Mouse (Mus musculus): ENCODE measurements around the gene Gtsf1.

Gene Gtsf1

DNA sequence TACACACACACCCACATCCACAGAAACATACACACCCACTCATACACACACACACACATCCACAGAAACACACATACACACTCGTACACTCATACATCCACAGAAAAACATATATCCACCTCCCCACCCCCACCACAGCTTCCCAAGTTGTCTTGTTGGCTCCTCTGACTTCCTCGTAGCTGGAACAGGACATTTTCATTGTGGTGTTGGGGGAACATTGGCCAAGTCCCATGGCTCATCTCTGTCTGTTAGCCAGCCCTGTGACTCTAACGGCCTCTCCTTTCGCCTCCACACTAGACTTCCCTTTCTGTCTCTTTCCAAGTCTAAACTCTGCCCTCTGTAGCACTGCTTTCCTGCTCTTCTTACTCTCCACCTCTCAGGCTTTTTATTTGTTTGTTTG is 72.5 kb downstream of the Gtsf1 start:
- no peak for DNase-seq (ENCODE audit: low read depth, low spot score)

DNA sequence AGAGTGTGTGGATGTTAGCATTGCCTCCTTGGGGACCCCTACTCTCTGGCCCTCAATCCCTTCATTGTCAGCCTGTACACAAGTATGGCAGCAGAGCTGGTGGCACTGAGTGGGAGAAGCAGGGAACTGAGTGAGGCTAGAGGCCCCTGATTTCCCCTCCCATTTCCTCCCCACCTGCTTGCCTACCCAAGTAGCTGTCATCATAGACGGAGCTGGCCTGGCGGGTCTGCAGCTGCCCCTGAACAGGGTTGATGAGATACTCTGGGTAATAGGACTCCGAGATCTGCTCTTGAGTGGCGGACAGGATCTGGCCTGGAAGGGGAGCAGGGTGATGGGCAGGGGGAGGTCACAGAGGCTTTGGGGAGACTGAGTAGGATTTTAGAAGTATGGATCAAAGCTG is 74.1 kb downstream of the Gtsf1 start:
- DNase-seq (ENCODE audit: low read depth, low spot score): no peak

DNA sequence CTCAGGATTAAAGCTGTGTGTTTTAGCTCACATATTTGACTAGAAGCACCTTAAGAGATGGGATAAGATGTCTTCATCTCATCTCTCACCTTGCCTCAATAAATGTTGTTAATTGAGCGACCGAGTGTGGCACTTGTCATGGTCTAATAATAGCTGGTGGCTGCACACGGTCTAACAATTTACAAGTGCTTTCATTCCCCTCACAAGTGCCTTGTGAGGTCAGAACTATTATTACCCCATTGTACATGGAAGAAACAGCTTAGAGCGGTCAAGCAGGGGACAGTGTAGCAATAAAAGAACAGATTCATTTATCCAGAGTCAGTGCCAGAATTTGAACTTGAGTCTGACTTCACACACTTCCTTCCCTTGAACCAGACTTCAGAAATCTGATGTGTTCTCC is 74.8 kb downstream of the Gtsf1 start:
- no peak for DNase-seq (ENCODE audit: low read depth, low spot score)

GRCm38 (mm10) chr15:103354690-103355089 is 75.6 kb downstream of the Gtsf1 start:
- no peak for DNase-seq (ENCODE audit: low read depth, low spot score)

DNA sequence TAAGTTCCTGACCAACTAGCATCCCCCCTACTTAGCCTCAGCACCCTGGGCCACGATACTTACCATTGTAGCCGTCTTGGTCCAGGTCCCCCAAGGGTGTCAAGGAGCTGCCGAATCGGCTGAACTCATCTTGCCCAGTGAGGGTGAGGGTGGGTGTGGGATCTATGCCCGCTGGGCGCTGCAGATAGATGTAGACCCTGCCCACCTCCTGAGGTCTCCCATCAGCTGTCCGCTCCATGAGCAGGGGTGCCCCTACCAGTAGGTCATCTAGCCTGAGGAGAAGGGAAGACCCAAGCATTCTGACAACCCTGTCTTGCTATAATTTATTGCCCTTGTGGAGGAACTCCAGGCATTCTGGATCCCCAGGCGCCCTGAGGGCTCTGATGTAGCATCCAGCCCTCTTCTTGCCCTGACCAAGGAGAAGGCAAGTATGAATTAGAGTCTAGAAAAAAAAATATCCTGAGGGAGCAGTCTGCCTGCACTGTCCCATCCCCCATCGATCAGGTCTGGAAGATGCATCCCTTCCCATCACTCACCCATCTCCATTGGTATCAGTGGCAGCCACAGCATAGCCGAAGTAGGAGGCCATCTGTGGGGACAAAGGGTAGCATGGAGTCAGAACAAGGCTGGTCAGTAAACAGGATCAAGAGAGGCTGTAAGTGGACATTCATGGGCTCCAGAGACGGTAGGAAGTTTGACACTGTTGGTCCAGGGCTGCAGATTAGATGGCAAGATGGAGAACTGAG is 76.6 kb downstream of the Gtsf1 start:
- DNase-seq (ENCODE audit: low read depth, low spot score): no peak

DNA sequence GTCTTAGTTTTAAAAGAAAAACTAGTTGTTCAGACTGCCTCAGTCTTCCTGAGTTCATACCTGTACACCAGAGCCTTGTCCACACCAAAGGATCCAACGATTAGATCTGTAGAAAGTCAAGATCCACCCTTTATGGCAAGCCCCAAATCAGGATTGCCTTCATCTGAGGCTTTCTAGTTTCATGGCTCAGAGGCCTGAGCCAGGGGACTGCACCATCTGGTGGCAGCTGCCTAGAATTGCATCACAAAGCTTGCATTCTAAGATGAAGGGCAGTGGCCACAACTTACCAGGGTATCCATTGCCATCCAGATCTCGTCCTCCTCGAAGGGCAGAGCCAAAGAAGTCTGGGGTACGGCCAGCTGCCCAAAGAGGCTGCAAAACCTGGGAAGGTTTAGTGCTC is 77.4 kb downstream of the Gtsf1 start:
- no peak for DNase-seq (ENCODE audit: low read depth, low spot score)

Measured in c-Kit-negative CD71-positive TER-119-positive erythroid progenitor cells, embryonic 14.5 days (primary cell).